Mouse (Mus musculus): Measurements from ENCODE around the gene Btbd6.

DNA sequence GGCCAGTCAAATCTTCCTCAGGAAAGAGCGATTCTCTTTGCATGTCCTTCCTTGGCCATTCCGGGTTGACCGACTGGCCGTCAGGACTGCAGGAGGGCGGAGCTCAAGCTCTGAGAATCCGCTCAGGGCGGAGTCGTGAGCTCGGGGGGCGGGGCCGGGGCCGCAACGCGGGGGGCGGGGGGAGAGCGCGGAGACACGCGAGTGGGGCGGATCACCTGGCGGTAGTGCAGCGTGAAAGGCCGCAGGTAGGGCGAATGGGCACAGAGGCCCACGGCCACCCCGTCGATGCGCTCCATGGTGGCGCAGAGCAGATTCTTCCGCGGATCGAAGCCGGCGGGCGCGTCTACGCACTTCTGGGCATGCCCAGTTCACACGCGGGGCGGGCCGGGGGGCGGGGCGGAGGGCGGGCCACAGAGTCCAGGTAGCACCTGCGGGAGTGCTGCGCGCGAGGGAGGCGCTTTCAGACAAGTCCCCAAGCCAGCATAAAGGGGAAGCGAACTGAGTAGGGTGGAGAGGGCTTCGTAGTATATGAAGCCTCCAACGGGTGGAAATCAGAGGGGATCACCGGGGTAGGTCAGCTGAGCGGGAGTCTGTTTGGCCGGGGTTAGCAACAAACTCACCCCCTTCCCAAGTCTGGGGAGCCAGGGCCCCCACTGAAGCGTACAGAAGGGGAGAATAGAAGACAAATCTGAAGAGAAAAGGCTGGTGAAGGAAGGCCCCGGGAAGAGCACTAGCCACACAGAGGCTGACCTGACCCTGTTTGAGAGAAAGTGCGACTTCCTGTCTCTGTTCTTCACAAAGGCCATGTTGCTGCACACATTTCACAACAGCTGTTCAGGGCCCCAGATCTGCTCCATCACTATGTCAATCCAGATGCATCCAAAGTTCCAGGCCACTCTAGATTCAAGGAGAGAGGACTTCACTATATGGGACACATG, 34.2 kb upstream of the Btbd6 start, which contains the start of gene Nudt14:
- no peak for TF ChIP-seq CTCF (IDR thresholded peaks at IDR 0.05)
- no peak for TF ChIP-seq EP300 (IDR thresholded peaks at IDR 0.05)

Measured in lung, postnatal 0 days (tissue).